Mouse (Mus musculus) ovary, postnatal 10 days (tissue): ENCODE measurements around the gene Slc25a24.

ENCODE experiments used
- DNase-seq: peaks from one replicate; pipeline ENCODE4 v3.0.0; 2022; ENCODE audit warnings: low spot score

Gene Slc25a24

GRCm38 (mm10) chr3:109122641-109123530 lies at the start of gene Slc25a24:
TSS of gene Slc25a24 (plus strand) at chr3:109123149.
- peak; percentile 50 for DNase-seq

- no peak for DNase-seq
Observed at GRCm38 (mm10) chr3:109080169-109080568, 42.8 kb upstream of the Slc25a24 start, which contains the start of gene Slc25a54. TSS of gene Slc25a54 (plus strand) at chr3:109080469.

- no peak for DNase-seq
Observed at GRCm38 (mm10) chr3:109084418-109084817, 38.5 kb upstream of the Slc25a24 start.

- DNase-seq = no peak
Observed at GRCm38 (mm10) chr3:109088460-109088859, 34.5 kb upstream of the Slc25a24 start.

GRCm38 (mm10) chr3:109104702-109105101 lies 18.2 kb upstream of the Slc25a24 start:
- DNase-seq = no peak

GRCm38 (mm10) chr3:109117136-109117535 lies 5.8 kb upstream of the Slc25a24 start:
- DNase-seq = no peak

GRCm38 (mm10) chr3:109119562-109119961 lies 3.4 kb upstream of the Slc25a24 start:
- DNase-seq = no peak

- DNase-seq = no peak
Observed at GRCm38 (mm10) chr3:109119973-109120372, 3.0 kb upstream of the Slc25a24 start.

- peak; percentile 31 for DNase-seq
Observed at GRCm38 (mm10) chr3:109123531-109123981, 607 bp downstream of the Slc25a24 start.

- no peak for DNase-seq
Observed at GRCm38 (mm10) chr3:109124091-109124490, 1.1 kb downstream of the Slc25a24 start.

- no peak for DNase-seq
Observed at GRCm38 (mm10) chr3:109125531-109125930, 2.6 kb downstream of the Slc25a24 start.

GRCm38 (mm10) chr3:109129768-109130167 lies 6.8 kb downstream of the Slc25a24 start:
- DNase-seq = no peak

GRCm38 (mm10) chr3:109132966-109133365 lies 10.0 kb downstream of the Slc25a24 start:
- DNase-seq = no peak

- DNase-seq = no peak
Observed at GRCm38 (mm10) chr3:109134036-109134435, 11.1 kb downstream of the Slc25a24 start.

GRCm38 (mm10) chr3:109135352-109135751 lies 12.4 kb downstream of the Slc25a24 start:
- DNase-seq = no peak

GRCm38 (mm10) chr3:109152561-109152960 lies 29.6 kb downstream of the Slc25a24 start:
- no peak for DNase-seq

- no peak for DNase-seq
Observed at GRCm38 (mm10) chr3:109153410-109153809, 30.5 kb downstream of the Slc25a24 start.

- DNase-seq = no peak
Observed at GRCm38 (mm10) chr3:109155926-109156669, 33.1 kb downstream of the Slc25a24 start.

- no peak for DNase-seq
Observed at GRCm38 (mm10) chr3:109157481-109157880, 34.5 kb downstream of the Slc25a24 start.

- DNase-seq = no peak
Observed at GRCm38 (mm10) chr3:109164088-109164487, 41.1 kb downstream of the Slc25a24 start.

GRCm38 (mm10) chr3:109164644-109165043 lies 41.7 kb downstream of the Slc25a24 start:
- DNase-seq = no peak

GRCm38 (mm10) chr3:109165214-109165829 lies 42.4 kb downstream of the Slc25a24 start:
- DNase-seq = no peak
